Mouse (Mus musculus) right cerebral cortex, postnatal 36 days (tissue): Measurements from ENCODE around the gene Tes.
"Not testable (repeated sequence)": the region's sequence is repeated elsewhere in the genome, so short reads cannot be mapped to it uniquely, and the experiment has no call there.

ENCODE experiments used
- DNase-seq, 2 experiments: peaks; one replicate each; pipeline ENCODE4 v3.0.0; 2022; ENCODE audit warnings: low spot score in 2 of 2, mixed read lengths in 1 of 2

Tes gene

GRCm38 (mm10) chr6:17064936-17065790 is at the start of gene Tes:
TSS of gene Tes (plus strand) at chr6:17065149.
- DNase-seq = peak; percentile 32 to 44

- DNase-seq = no peak
Measured at GRCm38 (mm10) chr6:17025886-17026285, 39.1 kb upstream of the Tes start.

GRCm38 (mm10) chr6:17027572-17027971 is 37.4 kb upstream of the Tes start:
- no peak for DNase-seq

- DNase-seq = no peak
Measured at GRCm38 (mm10) chr6:17028809-17029208, 36.1 kb upstream of the Tes start.

GRCm38 (mm10) chr6:17032231-17032728 is 32.7 kb upstream of the Tes start:
- no peak for DNase-seq

- DNase-seq = no peak
Measured at GRCm38 (mm10) chr6:17034095-17034494, 30.9 kb upstream of the Tes start.

GRCm38 (mm10) chr6:17035228-17035627 is 29.7 kb upstream of the Tes start:
- DNase-seq = no peak

GRCm38 (mm10) chr6:17051432-17052025 is 13.4 kb upstream of the Tes start:
- DNase-seq = no peak

- DNase-seq = no peak
Measured at GRCm38 (mm10) chr6:17053028-17053660, 11.8 kb upstream of the Tes start.

- DNase-seq = no peak
Measured at GRCm38 (mm10) chr6:17054781-17055180, 10.2 kb upstream of the Tes start.

GRCm38 (mm10) chr6:17055659-17056058 is 9.3 kb upstream of the Tes start:
- DNase-seq = no peak

- DNase-seq = no peak
Measured at GRCm38 (mm10) chr6:17059501-17059900, 5.4 kb upstream of the Tes start.

- no peak for DNase-seq
Measured at GRCm38 (mm10) chr6:17060154-17060553, 4.8 kb upstream of the Tes start.

- not testable (repeated sequence) for DNase-seq
Measured at GRCm38 (mm10) chr6:17061826-17062225, 3.1 kb upstream of the Tes start.

GRCm38 (mm10) chr6:17062366-17062765 is 2.6 kb upstream of the Tes start:
- DNase-seq = no peak

- no peak for DNase-seq
Measured at GRCm38 (mm10) chr6:17065791-17066169, 831 bp downstream of the Tes start.

GRCm38 (mm10) chr6:17066211-17066940 is 1.4 kb downstream of the Tes start:
- no peak for DNase-seq

GRCm38 (mm10) chr6:17071899-17072298 is 7.0 kb downstream of the Tes start:
- no peak for DNase-seq

GRCm38 (mm10) chr6:17072338-17072737 is 7.4 kb downstream of the Tes start:
- no peak for DNase-seq

GRCm38 (mm10) chr6:17072763-17073484 is 8.0 kb downstream of the Tes start:
- no peak for DNase-seq

GRCm38 (mm10) chr6:17077270-17077669 is 12.3 kb downstream of the Tes start:
- no peak for DNase-seq
